Mouse (Mus musculus): ENCODE measurements around the gene 4930518I15Rik. TPM values are rescaled to one million over a fixed set of nuclear protein-coding genes. Genes with fewer than 3 reads are reported as not detected.
"Not testable (repeated sequence)": the region's sequence is repeated elsewhere in the genome, so short reads cannot be mapped to it uniquely, and the experiment has no call there.

Gene 4930518I15Rik
- polyA plus RNA-seq, 1 experiment from 2014 or later = 7.6 TPM

- Histone ChIP-seq H3K27me3 (replicated peaks) (peaks cover 27% of the 10 kb centered on the region), H3K4me3 (replicated peaks) (peak overlapping the region; percentile 60), H3K9me3 (replicated peaks) (no peaks in the 10 kb centered on the region), H3K27ac (replicated peaks) (peak overlapping the region; percentile 80), H3K9ac (replicated peaks) (peak overlapping the region; percentile 56), H3K36me3 (no peaks in the 10 kb centered on the region), H3K4me2 (peak overlapping the region; percentile 98), H3K4me1 (peaks cover 60% of the 10 kb centered on the region)
- ATAC-seq (ENCODE audit: low FRiP score) = peak; percentile 25; the same call in 1 of the 2 replicates
- under 1% methylated on average over 42 of the region's 42 CpGs for WGBS
Measured at GRCm38 (mm10) chr2:156841028-156841840, 16.5 kb downstream of the 4930518I15Rik start.

GRCm38 (mm10) chr2:156840301-156841027, 17.3 kb downstream of the 4930518I15Rik start:
- Histone ChIP-seq H3K27ac (replicated peaks) (peak overlapping the region; percentile 80), H3K4me1 (peaks cover 53% of the 10 kb centered on the region), H3K4me3 (replicated peaks) (peak overlapping the region; percentile 60), H3K4me2 (peak overlapping the region; percentile 98), H3K36me3 (no peaks in the 10 kb centered on the region), H3K9me3 (replicated peaks) (no peaks in the 10 kb centered on the region), H3K27me3 (replicated peaks) (peaks cover 27% of the 10 kb centered on the region), H3K9ac (replicated peaks) (peak overlapping the region; percentile 56)
- 1% methylated on average over 47 of the region's 79 CpGs for WGBS
- ATAC-seq (ENCODE audit: low FRiP score) = 0 out of 2 replicates have a peak, but pooled peaks have one; percentile 26

DNA sequence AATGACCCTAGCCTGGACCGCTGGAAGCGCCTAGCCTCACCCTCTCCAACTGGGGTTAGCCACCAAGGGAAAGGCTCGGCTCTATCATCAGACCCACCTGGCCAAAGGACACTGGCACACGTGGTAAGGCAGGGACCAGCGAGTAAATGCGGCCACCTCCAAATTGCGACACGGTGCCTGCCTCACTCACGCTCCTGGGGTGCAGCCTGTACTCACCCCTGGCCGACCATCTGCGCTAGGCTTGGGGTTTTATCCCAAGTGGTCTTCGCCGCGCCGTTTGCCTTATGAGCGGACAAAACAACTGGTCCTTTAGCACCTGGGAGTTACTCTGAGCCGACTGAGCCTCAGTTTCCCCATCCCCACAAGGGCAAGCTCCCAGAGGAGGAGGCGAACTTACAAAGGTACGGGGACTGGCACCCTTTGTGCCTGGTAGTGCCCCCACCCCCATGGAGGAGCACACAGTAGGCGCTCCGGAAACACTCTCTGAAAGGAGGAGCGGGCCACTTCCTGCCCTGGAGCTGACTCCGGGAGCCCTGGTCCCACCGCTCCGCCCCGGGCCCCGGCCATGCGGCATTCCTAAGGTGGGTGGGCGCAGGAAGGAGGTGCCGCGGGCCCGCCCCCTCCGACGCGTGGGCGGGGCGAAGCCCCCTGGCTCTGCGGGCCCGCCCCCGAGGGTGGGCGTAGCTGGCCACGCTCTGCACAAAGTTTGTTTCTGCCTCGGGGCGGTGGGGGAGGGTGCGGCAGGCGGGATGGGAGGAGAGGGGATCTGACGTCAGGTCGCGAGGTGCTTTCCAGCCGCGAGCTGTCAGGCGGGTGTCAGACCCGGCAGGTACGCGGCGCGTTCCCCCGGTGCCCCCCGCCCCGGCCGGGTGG, 18.2 kb downstream of the 4930518I15Rik start, which contains the start of gene Tgif2:
TSS of gene Tgif2 (plus strand) at position 689 of the 873 bp plus-strand sequence.
- ATAC-seq (ENCODE audit: low FRiP score) = peak; percentile 71; the same call in 1 of the 2 replicates
- Histone ChIP-seq H3K9ac (replicated peaks) (peak within 1 kb of the TSS; percentile 56), H3K4me1 (peaks cover 45% of the 10 kb centered on the region), H3K9me3 (replicated peaks) (no peaks in the 10 kb centered on the region), H3K27ac (replicated peaks) (peak within 1 kb of the TSS; percentile 80), H3K36me3 (no peaks in the 10 kb centered on the region), H3K4me2 (peak within 1 kb of the TSS; percentile 98), H3K27me3 (replicated peaks) (peaks cover 27% of the 10 kb centered on the region), H3K4me3 (replicated peaks) (peak within 1 kb of the TSS; percentile 60)
- WGBS = 2% methylated on average over 56 of the region's 61 CpGs

DNA sequence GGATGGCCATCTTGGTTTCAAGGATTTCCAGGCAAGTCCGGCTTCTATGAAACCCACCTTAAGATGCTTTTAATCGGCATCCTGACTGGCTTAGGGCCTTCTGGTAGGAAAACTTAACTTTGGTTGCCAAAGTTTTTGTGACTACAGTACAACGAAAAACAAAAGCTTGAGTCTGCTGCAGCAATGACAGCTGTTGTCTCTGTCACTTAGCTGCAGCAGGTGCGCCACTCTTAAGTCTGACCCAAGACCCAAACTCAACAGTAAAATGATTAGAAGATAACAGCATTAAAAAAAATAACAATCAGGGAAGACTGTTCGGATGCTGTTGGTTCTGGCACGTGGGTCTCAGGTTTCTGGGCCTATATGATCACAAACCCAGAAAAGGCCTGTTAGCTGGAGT, 18.9 kb downstream of the 4930518I15Rik start:
- H3K4me1 ChIP-seq = peaks cover 41% of the 10 kb centered on the region
- 64% methylated on average over 6 of the region's 6 CpGs for WGBS
- H3K36me3 ChIP-seq = 0 out of 2 replicates have a peak, but pooled peaks cover 4% of the 10 kb centered on the region
- H3K27me3 ChIP-seq (replicated peaks) = peaks cover 27% of the 10 kb centered on the region
- no peak overlapping the region for H3K9ac ChIP-seq (replicated peaks)
- H3K27ac ChIP-seq (replicated peaks) = 0 out of 2 replicates have a peak overlapping the region, but pooled peaks have one; percentile 45
- no peak for ATAC-seq (ENCODE audit: low FRiP score)
- H3K4me2 ChIP-seq = peak overlapping the region; percentile 98
- H3K4me3 ChIP-seq (replicated peaks) = peak overlapping the region; percentile 60
- no peaks in the 10 kb centered on the region for H3K9me3 ChIP-seq (replicated peaks)

DNA sequence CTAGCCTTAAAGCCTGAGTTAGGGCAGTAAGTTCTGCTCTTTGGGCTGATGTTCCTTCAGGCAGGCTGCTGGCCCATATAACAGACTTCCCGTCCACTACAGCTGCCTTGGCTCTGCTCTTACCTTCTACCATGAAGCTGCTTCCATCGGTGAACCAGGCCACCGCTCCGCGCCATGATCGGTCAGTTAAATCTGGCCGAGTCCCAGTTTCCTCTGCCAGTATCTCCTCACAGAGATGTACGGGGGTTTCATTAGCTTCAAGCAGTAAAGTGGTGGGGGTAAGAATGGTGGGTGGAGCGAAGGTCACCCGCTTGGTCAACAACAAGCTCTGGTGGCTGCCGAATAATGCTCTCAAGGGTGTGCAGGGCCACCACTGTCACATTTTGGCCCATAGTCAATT, 23.4 kb downstream of the 4930518I15Rik start:
- no peak overlapping the region for H3K4me2 ChIP-seq
- H3K4me3 ChIP-seq (replicated peaks) = no peak overlapping the region
- WGBS = 96% methylated on average over 11 of the region's 11 CpGs
- H3K27ac ChIP-seq (replicated peaks) = no peak overlapping the region
- no peak for ATAC-seq (ENCODE audit: low FRiP score)
- H3K9me3 ChIP-seq (replicated peaks) = 0 out of 2 replicates have a peak, but pooled peaks cover 10% of the 10 kb centered on the region
- H3K36me3 ChIP-seq = 0 out of 2 replicates have a peak, but pooled peaks cover 23% of the 10 kb centered on the region
- H3K4me1 ChIP-seq = peaks cover 4% of the 10 kb centered on the region
- H3K27me3 ChIP-seq (replicated peaks) = no peaks in the 10 kb centered on the region
- H3K9ac ChIP-seq (replicated peaks) = no peak overlapping the region

DNA sequence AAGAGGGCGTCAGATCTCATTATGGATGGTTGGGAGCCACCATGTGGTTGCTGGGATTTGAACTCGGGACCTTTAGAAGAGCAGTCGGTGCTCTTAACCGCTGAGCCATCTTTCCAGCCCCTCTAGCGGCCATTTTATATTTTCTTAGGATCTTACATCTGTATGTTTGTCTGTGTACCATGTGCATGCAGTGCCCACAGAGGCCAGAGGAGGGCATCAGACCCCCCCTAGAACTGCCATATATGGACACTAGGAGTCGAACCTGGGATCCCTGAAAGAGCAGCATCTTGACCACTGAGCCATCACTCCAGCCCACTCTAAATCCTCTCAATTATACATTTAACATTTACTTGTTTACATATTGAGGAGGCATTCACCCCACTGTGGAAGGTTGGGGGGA, 32.6 kb downstream of the 4930518I15Rik start:
- H3K27ac ChIP-seq (replicated peaks); H3K4me2 ChIP-seq; H3K4me3 ChIP-seq (replicated peaks); H3K9me3 ChIP-seq (replicated peaks); H3K36me3 ChIP-seq; H3K4me1 ChIP-seq; ATAC-seq (ENCODE audit: low FRiP score); H3K9ac ChIP-seq (replicated peaks); H3K27me3 ChIP-seq (replicated peaks): not testable (repeated sequence)
- WGBS = 86% methylated on average over 6 of the region's 6 CpGs

GRCm38 (mm10) chr2:156816116-156816515, 41.6 kb downstream of the 4930518I15Rik start:
- Histone ChIP-seq H3K36me3 (no peaks in the 10 kb centered on the region), H3K27me3 (replicated peaks) (no peaks in the 10 kb centered on the region; the same call in 1 of the 2 replicates), H3K4me3 (replicated peaks) (no peak overlapping the region), H3K9ac (replicated peaks) (no peak overlapping the region), H3K4me1 (peaks cover 16% of the 10 kb centered on the region), H3K4me2 (no peak overlapping the region), H3K27ac (replicated peaks) (no peak overlapping the region), H3K9me3 (replicated peaks) (no peaks in the 10 kb centered on the region)
- no peak for ATAC-seq (ENCODE audit: low FRiP score)
- WGBS = 65% methylated on average over 1 of the region's 1 CpGs

GRCm38 (mm10) chr2:156815412-156815811, 42.3 kb downstream of the 4930518I15Rik start:
- Histone ChIP-seq H3K4me2 (no peak overlapping the region), H3K4me3 (replicated peaks) (no peak overlapping the region), H3K9me3 (replicated peaks) (no peaks in the 10 kb centered on the region), H3K9ac (replicated peaks) (no peak overlapping the region), H3K36me3 (no peaks in the 10 kb centered on the region), H3K27me3 (replicated peaks) (no peaks in the 10 kb centered on the region; the same call in 1 of the 2 replicates), H3K4me1 (peaks cover 16% of the 10 kb centered on the region), H3K27ac (replicated peaks) (no peak overlapping the region)
- WGBS = 64% methylated on average over 3 of the region's 3 CpGs
- no peak for ATAC-seq (ENCODE audit: low FRiP score)

GRCm38 (mm10) chr2:156814893-156815292, 42.9 kb downstream of the 4930518I15Rik start:
- Histone ChIP-seq H3K4me3 (replicated peaks) (no peak overlapping the region), H3K9me3 (replicated peaks) (no peaks in the 10 kb centered on the region), H3K27ac (replicated peaks) (0 out of 2 replicates have a peak overlapping the region, but pooled peaks have one; percentile 3), H3K36me3 (no peaks in the 10 kb centered on the region), H3K9ac (replicated peaks) (no peak overlapping the region), H3K27me3 (replicated peaks) (no peaks in the 10 kb centered on the region; the same call in 1 of the 2 replicates), H3K4me2 (no peak overlapping the region), H3K4me1 (peaks cover 16% of the 10 kb centered on the region)
- 22% methylated on average over 5 of the region's 5 CpGs for WGBS
- ATAC-seq (ENCODE audit: low FRiP score) = no peak

DNA sequence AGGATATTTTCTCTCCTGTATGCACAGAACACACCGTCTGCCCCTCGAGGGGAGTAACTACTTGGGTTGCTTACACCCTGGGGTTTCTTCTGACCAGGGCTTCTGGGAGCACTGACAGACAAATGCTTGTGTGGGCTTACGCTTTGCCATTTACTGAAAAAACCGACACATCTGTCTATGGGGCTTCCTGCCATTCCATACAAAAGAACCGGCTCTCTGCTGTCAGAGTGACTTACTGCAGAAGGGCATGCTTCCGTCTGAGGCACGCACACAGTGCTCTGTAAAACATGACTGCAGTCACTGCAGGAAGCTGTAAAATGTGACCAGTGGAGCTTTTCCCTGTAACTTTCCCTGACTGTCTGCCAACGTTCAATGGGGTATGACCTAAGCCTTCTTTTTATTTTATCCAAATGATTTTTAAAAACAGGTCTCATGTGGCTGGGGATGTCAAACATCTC, 43.4 kb downstream of the 4930518I15Rik start:
- peaks cover 16% of the 10 kb centered on the region for H3K4me1 ChIP-seq
- no peak overlapping the region for H3K4me3 ChIP-seq (replicated peaks)
- WGBS = 1% methylated on average over 8 of the region's 8 CpGs
- 0 out of 2 replicates have a peak overlapping the region, but pooled peaks have one; percentile 11 for H3K9ac ChIP-seq (replicated peaks)
- H3K27me3 ChIP-seq (replicated peaks) = no peaks in the 10 kb centered on the region; the same call in 1 of the 2 replicates
- no peaks in the 10 kb centered on the region for H3K9me3 ChIP-seq (replicated peaks)
- no peak overlapping the region for H3K4me2 ChIP-seq
- 0 out of 2 replicates have a peak overlapping the region, but pooled peaks have one; percentile 52 for H3K27ac ChIP-seq (replicated peaks)
- H3K36me3 ChIP-seq = no peaks in the 10 kb centered on the region
- ATAC-seq (ENCODE audit: low FRiP score) = no peak; the same call in 1 of the 2 replicates

Measured in neural tube, embryonic 15.5 days (tissue).